Mouse (Mus musculus) erythroblast, embryonic 14.5 days (primary cell): ENCODE data around the gene Fnip1.

Experiments used
- GATA1 ChIP-seq: IDR thresholded peaks from 2 replicates; pipeline ENCODE4 v1.6.1; 2012; ENCODE audit warnings: low read length, inconsistent platforms, mixed read lengths
- TAL1 ChIP-seq: IDR thresholded peaks from 3 replicates; pipeline ENCODE4 v1.6.1; 2012; ENCODE audit warnings: low read length, inconsistent platforms, mixed read lengths

DNA sequence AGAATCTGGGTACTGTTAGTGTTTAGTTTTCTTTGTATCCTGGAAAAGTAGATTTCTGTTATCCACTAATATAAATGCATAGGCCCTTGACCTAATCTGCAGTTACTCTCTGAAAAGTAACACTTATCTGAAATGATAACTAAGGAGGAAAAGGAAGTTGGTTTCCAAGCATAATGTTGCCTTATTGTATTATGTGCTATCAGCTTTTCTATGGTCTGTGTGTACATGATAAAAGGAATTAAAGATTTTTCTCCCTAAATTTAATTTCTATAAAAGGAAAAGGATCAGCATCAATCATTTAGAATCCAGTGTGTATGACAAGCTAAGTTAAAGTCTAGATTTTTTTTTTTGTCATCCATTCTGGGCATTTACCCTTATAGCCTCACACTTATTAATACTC is 75.6 kb downstream of the Fnip1 start:
- TF ChIP-seq GATA1 = no peak
- no peak for TF ChIP-seq TAL1
